Mouse (Mus musculus) midbrain, embryonic 13.5 days (tissue): ENCODE measurements around the gene Cryzl2. TPM values are rescaled to one million over a fixed set of nuclear protein-coding genes. Genes with fewer than 3 reads are reported as not detected.

Experiments
- ATAC-seq: fragments of 200-750 bp; cut with Nextera tagmentation; 2 replicates; pipeline ENCODE4 v1.8.0; 2017; ENCODE audit warnings: mild to moderate bottlenecking, moderate TSS enrichment, moderate library complexity
- H3K27ac ChIP-seq: fragments of 300-500 bp; sonication (generic); 2 replicates; pipeline ENCODE4 v1.5.1; 2015; ENCODE audit warnings: inconsistent platforms, mild to moderate bottlenecking, moderate library complexity
- H3K27me3 ChIP-seq: fragments of 300-500 bp; sonication (generic); 2 replicates; pipeline ENCODE4 v1.6.1; 2015; ENCODE audit warnings: mild to moderate bottlenecking, inconsistent platforms
- H3K36me3 ChIP-seq: fragments of 300-500 bp; sonication (generic); 2 replicates; pipeline ENCODE4 v1.6.1; 2015; ENCODE audit warnings: mild to moderate bottlenecking, inconsistent platforms
- H3K4me1 ChIP-seq: fragments of 300-500 bp; sonication (generic); replicated peaks from 2 replicates; pipeline ENCODE4 v1.6.1; 2015; ENCODE audit warnings: inconsistent platforms
- H3K4me2 ChIP-seq: fragments of 300-500 bp; sonication (generic); replicated peaks from 2 replicates; pipeline ENCODE4 v1.6.1; 2015; ENCODE audit warnings: moderate library complexity, mild to moderate bottlenecking, inconsistent platforms
- H3K4me3 ChIP-seq: fragments of 300-500 bp; sonication (generic); replicated peaks from 2 replicates; pipeline ENCODE4 v1.5.1; 2015; ENCODE audit warnings: mild to moderate bottlenecking, inconsistent platforms
- H3K9ac ChIP-seq: fragments of 300-500 bp; sonication (generic); replicated peaks from 2 replicates; pipeline ENCODE4 v1.6.1; 2015; ENCODE audit warnings: mild to moderate bottlenecking, inconsistent platforms
- H3K9me3 ChIP-seq: fragments of 300-500 bp; sonication (generic); 2 replicates; pipeline ENCODE4 v1.6.1; 2016; ENCODE audit warnings: mild to moderate bottlenecking, inconsistent platforms
- WGBS: fragments of 180-500 bp; shearing (Covaris S2); methylation state at CpG from one replicate; pipeline ENCODE4 v1.1.7; 2015; 5-methylcytosine and 5-hydroxymethylcytosine counted together
- polyA plus RNA-seq: library from polyadenylated mRNA; unstranded; fragments of >200 nt; fragmentation: Nextera tagmentation; extraction: Ambion mirVana; gene quantifications from 2 replicates; pipeline ENCODE4 v1.2.1, GENCODE M21; 2015

Gene Cryzl2
- polyA plus RNA-seq, 1 experiment from 2014 or later: 6.0 TPM

- Histone ChIP-seq H3K4me2 (no peak overlapping the region), H3K4me3 (no peak overlapping the region), H3K9me3 (no peaks in the 10 kb centered on the region), H3K4me1 (no peaks in the 10 kb centered on the region), H3K9ac (no peak overlapping the region), H3K36me3 (no peaks in the 10 kb centered on the region), H3K27me3 (no peaks in the 10 kb centered on the region), H3K27ac (no peak overlapping the region)
- WGBS: 93% methylated on average over 4 of the region's 4 CpGs
- no peak for ATAC-seq
Observed at GRCm38 (mm10) chr1:157484161-157484560, 25.8 kb downstream of the Cryzl2 start.

GRCm38 (mm10) chr1:157500657-157501056 lies 42.3 kb downstream of the Cryzl2 start:
- Histone ChIP-seq H3K36me3 (no peaks in the 10 kb centered on the region), H3K4me1 (0 out of 2 replicates have a peak, but pooled peaks cover 4% of the 10 kb centered on the region), H3K27ac (no peak overlapping the region), H3K9ac (no peak overlapping the region), H3K4me3 (no peak overlapping the region), H3K4me2 (no peak overlapping the region), H3K9me3 (no peaks in the 10 kb centered on the region), H3K27me3 (no peaks in the 10 kb centered on the region)
- ATAC-seq: peak; percentile 29; the same call in 1 of the 2 replicates
- 92% methylated on average over 1 of the region's 1 CpGs for WGBS

GRCm38 (mm10) chr1:157501352-157501945 lies 43.1 kb downstream of the Cryzl2 start:
- 0 out of 2 replicates have a peak, but pooled peaks cover 4% of the 10 kb centered on the region for H3K4me1 ChIP-seq
- H3K27ac ChIP-seq: no peak overlapping the region
- ATAC-seq: peak; percentile 34; the same call in 1 of the 2 replicates
- H3K9me3 ChIP-seq: no peaks in the 10 kb centered on the region
- 89% methylated on average over 6 of the region's 6 CpGs for WGBS
- H3K4me2 ChIP-seq: no peak overlapping the region
- H3K36me3 ChIP-seq: no peaks in the 10 kb centered on the region
- H3K27me3 ChIP-seq: no peaks in the 10 kb centered on the region
- H3K9ac ChIP-seq: no peak overlapping the region
- H3K4me3 ChIP-seq: no peak overlapping the region

- 76% methylated on average over 6 of the region's 6 CpGs for WGBS
Observed at GRCm38 (mm10) chr1:157503071-157503470, 44.7 kb downstream of the Cryzl2 start.

GRCm38 (mm10) chr1:157506522-157506921 lies 48.1 kb downstream of the Cryzl2 start, which contains the start of gene Sec16b:
TSS of gene Sec16b (plus strand) at chr1:157506728.
- ATAC-seq: no peak
- no peaks in the 10 kb centered on the region for H3K9me3 ChIP-seq
- H3K4me1 ChIP-seq: peaks cover 15% of the 10 kb centered on the region
- H3K4me2 ChIP-seq: no peak within 1 kb of the TSS
- no peaks in the 10 kb centered on the region for H3K27me3 ChIP-seq
- H3K36me3 ChIP-seq: no peaks in the 10 kb centered on the region
- 28% methylated on average over 5 of the region's 5 CpGs for WGBS
- H3K27ac ChIP-seq: no peak within 1 kb of the TSS
- H3K4me3 ChIP-seq: no peak within 1 kb of the TSS
- no peak within 1 kb of the TSS for H3K9ac ChIP-seq

More at GRCm38 (mm10) chr1:157503071-157503470, 44.7 kb downstream of the Cryzl2 start:
- Histone ChIP-seq H3K4me1 (0 out of 2 replicates have a peak, but pooled peaks cover 8% of the 10 kb centered on the region), H3K36me3 (no peaks in the 10 kb centered on the region), H3K27ac (no peak overlapping the region), H3K27me3 (no peaks in the 10 kb centered on the region), H3K9me3 (no peaks in the 10 kb centered on the region), H3K4me2 (no peak overlapping the region), H3K9ac (no peak overlapping the region), H3K4me3 (no peak overlapping the region)
- ATAC-seq: no peak

GRCm38 (mm10) chr1:157506995-157507595 lies 48.7 kb downstream of the Cryzl2 start:
- WGBS: 55% methylated on average over 4 of the region's 4 CpGs
- Histone ChIP-seq H3K27me3 (no peaks in the 10 kb centered on the region), H3K4me1 (peaks cover 14% of the 10 kb centered on the region), H3K27ac (no peak overlapping the region), H3K9ac (no peak overlapping the region), H3K9me3 (no peaks in the 10 kb centered on the region), H3K4me2 (no peak overlapping the region), H3K4me3 (no peak overlapping the region), H3K36me3 (no peaks in the 10 kb centered on the region)
- no peak for ATAC-seq

- Histone ChIP-seq H3K4me3 (no peak overlapping the region), H3K27ac (no peak overlapping the region), H3K4me2 (no peak overlapping the region), H3K4me1 (peaks cover 14% of the 10 kb centered on the region), H3K36me3 (no peaks in the 10 kb centered on the region), H3K9me3 (no peaks in the 10 kb centered on the region), H3K9ac (no peak overlapping the region), H3K27me3 (no peaks in the 10 kb centered on the region)
- ATAC-seq: no peak
- 63% methylated on average over 5 of the region's 5 CpGs for WGBS
Observed at GRCm38 (mm10) chr1:157507814-157508213, 49.4 kb downstream of the Cryzl2 start.

- H3K9ac ChIP-seq: no peak overlapping the region
- H3K27ac ChIP-seq: no peak overlapping the region
- H3K4me2 ChIP-seq: no peak overlapping the region
- ATAC-seq: no peak
- no peaks in the 10 kb centered on the region for H3K36me3 ChIP-seq
- H3K4me1 ChIP-seq: peaks cover 9% of the 10 kb centered on the region
- WGBS: 83% methylated on average over 11 of the region's 11 CpGs
- H3K27me3 ChIP-seq: no peaks in the 10 kb centered on the region
- H3K4me3 ChIP-seq: no peak overlapping the region
- no peaks in the 10 kb centered on the region for H3K9me3 ChIP-seq
Observed at GRCm38 (mm10) chr1:157512690-157513448, 54.5 kb downstream of the Cryzl2 start.

- H3K4me2 ChIP-seq: no peak overlapping the region
- no peak for ATAC-seq
- H3K27ac ChIP-seq: no peak overlapping the region
- H3K9me3 ChIP-seq: no peaks in the 10 kb centered on the region
- 84% methylated on average over 9 of the region's 9 CpGs for WGBS
- no peak overlapping the region for H3K4me3 ChIP-seq
- H3K9ac ChIP-seq: no peak overlapping the region
- no peaks in the 10 kb centered on the region for H3K27me3 ChIP-seq
- peaks cover 9% of the 10 kb centered on the region for H3K4me1 ChIP-seq
- H3K36me3 ChIP-seq: no peaks in the 10 kb centered on the region
Observed at GRCm38 (mm10) chr1:157513559-157513958, 55.2 kb downstream of the Cryzl2 start.

- H3K9ac ChIP-seq: no peak overlapping the region
- H3K27ac ChIP-seq: no peak overlapping the region
- no peaks in the 10 kb centered on the region for H3K27me3 ChIP-seq
- no peak for ATAC-seq
- H3K4me3 ChIP-seq: no peak overlapping the region
- H3K36me3 ChIP-seq: no peaks in the 10 kb centered on the region
- peaks cover 9% of the 10 kb centered on the region for H3K4me1 ChIP-seq
- WGBS: 69% methylated on average over 4 of the region's 4 CpGs
- no peak overlapping the region for H3K4me2 ChIP-seq
- H3K9me3 ChIP-seq: no peaks in the 10 kb centered on the region
Observed at GRCm38 (mm10) chr1:157514298-157514697, 55.9 kb downstream of the Cryzl2 start.

- Histone ChIP-seq H3K4me1 (no peaks in the 10 kb centered on the region), H3K4me3 (no peak overlapping the region), H3K27ac (no peak overlapping the region), H3K27me3 (no peaks in the 10 kb centered on the region), H3K9ac (no peak overlapping the region), H3K36me3 (no peaks in the 10 kb centered on the region), H3K4me2 (no peak overlapping the region), H3K9me3 (no peaks in the 10 kb centered on the region)
- WGBS: 86% methylated on average over 8 of the region's 8 CpGs
- no peak for ATAC-seq
Observed at GRCm38 (mm10) chr1:157516838-157517808, 58.7 kb downstream of the Cryzl2 start.
